Mouse (Mus musculus) cerebellum, adult (tissue): ENCODE measurements at regions not wholly inside any gene's neighbourhood (a gene's known extent, or its start where the extent isn't known, plus 50 kb on each side); places are given as distances from the start of the nearest gene placed in this dataset.
A peak's percentile ranks its signal among the peaks of the same experiment; 100 is the strongest.

Source experiments
- ATAC-seq: cut with Nextera tagmentation; 2 replicates; pipeline ENCODE4 v1.9.2; 2017; ENCODE audit warnings: mild to moderate bottlenecking, moderate library complexity, mixed read lengths; ENCODE audit not compliant: insufficient number of reproducible peaks, low FRiP score, low TSS enrichment

DNA sequence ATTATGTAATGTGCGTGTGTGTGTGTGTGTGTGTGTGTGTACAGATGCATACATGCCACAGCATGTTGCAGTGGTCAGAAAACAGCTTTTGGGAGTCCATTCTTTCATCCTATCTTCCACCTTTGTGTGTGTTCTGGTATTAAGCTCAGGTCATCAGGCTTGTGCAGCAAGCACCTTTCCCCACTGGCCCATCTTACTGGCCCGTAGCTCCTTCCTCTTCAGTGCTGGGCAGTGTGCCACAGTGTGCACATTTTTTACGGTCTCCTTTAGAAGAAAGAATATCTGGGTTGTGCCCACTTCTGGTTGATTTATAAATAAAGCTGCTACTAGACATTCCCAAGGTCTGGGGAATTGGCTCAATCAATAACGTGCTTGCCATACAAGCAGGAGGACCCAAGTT, 105.0 kb downstream of the Inhbb start:
- ATAC-seq = no peak

DNA sequence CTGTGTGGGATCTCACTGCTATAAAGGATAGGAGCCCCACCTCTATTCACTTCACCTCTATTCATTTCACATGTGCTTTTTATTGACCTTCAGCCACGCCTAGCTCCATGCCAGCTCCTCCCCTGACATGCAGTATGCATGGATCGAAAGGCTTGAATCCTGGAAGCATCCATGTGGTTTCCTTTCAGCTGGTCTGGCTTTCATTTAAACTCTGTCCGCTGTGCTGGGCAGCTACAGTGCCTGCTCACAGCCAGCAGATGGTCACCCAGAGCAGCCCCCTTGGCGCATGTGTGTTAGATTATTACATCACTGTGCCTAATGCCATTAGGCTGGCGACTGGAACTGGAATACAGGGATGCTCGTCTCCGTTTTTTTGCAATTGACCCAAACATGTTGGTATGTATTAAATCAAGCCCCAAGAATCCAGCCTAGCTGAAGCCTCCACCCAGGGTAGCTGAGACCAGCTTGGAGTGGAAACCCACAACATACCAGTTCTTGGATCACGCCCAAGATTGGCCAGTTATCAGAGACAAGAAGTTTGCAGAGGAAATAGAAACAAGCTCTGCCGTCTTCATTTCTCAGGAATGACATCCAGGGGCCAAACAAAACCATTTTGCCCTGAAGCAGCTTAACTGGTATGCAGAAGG, 113.2 kb downstream of the Inhbb start:
- 0 out of 2 replicates have a peak, but pooled peaks have one; percentile 26 for ATAC-seq

DNA sequence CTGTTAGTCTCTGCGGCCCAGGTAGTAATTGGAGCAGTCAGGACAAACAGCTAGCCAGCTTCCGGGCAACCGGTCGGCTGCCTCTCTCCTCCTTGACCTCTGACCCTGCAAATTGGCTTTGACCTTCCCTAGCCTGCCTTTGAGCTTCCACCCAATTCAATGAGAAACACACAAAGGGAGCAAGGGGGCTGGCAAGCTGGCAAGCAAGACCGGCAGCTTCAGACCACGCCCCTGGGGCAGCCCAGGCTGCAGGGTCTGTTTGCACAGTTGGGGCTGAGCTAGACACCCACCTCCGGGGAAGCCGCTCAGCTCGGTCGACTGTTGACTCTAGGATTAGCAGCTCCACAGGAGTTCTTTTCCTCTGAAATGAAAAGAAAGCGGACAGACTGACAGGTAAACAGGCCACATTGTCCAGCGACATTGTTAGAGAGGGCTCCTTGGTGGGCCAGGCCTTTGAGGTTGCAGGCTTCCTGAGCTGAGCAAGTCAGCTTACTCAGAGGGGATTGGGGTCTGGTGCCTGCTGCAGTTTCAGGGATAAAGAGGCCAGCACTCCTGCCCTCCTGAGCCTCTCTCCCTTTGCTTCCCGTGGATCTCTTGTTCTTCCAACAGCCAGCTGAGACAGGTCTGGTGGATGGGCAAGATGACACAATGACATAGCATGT, 116.6 kb downstream of the Inhbb start:
- no peak for ATAC-seq

GRCm38 (mm10) chr1:119304470-119304980, 117.5 kb downstream of the Inhbb start:
- no peak for ATAC-seq

DNA sequence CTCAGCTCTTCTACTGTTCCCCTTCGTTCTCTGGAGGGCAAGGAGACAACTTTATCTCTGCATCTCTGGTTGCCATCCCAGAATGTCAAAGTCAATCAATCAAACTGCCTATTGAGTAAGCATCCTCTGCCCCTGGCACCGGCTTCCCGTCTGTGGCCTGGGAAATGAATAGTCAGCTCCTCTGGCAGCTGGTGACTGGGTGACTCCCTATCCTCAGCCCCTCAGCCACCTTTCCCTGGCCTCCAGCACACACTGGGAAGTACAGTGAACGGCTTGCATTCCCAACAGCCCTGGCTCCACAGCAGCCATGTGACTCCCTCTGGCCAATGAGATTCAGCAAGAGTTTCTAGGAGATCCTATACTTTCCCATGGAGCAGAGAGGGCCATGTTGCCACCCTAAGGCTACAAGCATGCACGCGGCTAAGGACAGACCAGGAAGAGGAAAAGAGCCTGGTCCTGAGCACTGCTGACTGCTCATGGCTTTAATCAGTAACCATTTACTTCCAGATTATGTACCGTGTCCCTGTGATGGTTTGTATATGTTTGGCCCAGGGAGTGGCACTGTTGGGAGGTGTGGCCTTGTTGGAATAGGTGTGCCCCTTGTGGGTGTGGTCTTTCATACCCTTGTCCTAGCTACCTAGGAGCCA, 119.6 kb downstream of the Inhbb start:
- ATAC-seq = no peak

GRCm38 (mm10) chr1:119301931-119302330, 120.1 kb downstream of the Inhbb start:
- no peak for ATAC-seq

DNA sequence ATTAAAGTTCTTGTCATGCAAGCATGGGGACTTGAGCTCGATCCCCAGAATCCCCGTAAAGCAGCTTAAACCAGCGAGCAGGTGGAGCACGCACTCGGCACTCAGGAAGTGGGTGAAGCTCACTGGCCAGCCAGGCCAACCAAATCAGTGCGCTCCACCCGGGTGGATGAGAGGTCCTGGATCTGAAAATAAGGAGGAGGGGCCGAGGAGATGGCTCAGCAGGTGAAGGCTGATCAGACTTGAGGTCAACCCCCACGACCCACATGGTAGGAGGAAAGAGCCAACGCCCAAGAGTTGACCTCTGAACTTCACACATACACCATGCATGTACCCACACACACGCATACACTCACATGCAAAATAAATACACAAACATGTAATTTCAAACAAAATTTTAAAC, 120.8 kb downstream of the Inhbb start:
- no peak for ATAC-seq

DNA sequence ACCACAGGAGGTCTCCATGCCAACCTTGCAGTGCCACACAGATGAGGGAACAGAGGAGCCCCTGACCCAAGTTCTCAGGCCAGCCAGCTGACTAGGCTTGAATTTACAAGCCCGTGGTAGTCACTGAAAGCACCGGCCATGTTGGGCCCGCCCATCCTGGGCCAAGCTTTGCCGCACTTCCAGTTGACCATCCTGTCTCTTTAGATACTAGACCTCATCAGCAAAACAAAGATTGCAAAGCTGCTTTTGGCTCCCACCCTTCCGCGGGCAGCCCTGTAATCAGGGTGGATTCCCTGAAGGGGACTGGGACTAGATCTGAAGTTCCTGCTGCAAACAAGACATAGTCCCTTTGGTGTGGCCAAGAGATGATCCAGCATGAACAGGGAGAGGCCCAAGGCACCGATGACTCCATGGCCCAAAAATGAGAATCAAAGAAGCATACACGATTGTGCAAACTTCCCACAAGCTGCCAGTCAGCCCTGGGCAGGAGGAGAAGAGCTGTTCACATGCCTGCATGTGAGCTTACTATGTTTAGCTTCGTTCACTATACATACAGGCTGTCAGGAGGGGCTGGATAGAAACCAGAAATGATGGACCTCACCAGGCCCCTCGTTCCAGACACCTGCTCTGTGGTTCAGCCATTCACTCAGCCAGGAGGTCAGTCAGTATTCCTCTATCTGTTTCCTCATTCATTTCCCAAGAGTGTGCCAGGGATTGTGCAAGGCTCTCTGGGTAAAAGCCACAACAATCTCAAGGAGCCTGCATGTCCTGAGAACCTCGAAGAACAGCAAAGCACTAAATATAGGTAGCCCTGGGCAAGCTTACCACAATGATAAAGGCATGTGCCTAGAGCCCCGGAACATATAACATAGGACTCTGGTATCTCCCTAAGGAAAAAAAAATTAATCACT, 122.0 kb downstream of the Inhbb start:
- ATAC-seq = no peak

DNA sequence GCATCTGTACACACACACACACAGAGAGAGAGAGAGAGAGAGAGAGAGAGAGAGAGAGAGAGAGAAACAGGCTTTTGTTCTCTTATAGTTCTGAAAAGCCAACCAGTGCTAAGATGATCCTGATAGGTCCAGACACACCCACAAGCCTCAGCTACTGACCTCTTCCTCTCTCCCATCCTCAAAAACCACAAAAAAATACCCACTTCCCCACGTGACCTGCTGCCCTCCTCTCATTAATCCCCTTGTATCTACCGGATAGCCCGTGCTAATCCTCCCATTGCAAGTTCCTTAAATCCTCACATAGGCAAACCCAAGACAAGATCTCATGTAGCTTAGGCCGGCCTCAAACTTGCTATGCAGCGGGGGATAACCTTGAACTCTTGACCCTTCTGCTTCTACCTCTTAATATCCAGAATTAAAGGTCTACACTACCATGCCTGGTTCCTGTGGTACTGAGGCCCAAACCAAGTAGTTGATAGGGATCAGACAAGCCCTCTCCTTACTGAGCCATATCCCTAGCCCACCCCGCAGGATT, 123.3 kb downstream of the Inhbb start:
- no peak for ATAC-seq

GRCm38 (mm10) chr1:119295121-119295520, 126.9 kb downstream of the Inhbb start:
- no peak for ATAC-seq

GRCm38 (mm10) chr1:119293839-119294238, 128.2 kb downstream of the Inhbb start:
- no peak for ATAC-seq

DNA sequence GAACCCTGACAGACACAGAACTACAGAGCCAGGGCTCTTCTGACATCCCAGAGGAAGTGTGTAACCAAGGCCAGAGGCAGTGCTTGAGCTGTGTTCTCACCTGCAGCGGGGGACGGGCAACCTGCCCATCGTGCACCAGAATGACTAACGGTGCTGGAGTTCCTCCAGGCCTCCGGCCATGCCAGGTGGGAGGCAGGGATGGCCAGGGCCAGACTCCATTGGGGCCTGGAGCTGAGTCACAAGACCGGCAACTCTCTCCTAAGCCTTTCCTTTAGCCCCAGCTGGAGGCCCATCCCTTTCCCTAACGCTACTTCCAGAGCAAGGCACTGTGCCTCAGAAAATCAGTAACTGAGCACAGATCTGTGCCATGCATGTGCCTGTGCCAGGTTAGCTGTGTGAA, 129.8 kb downstream of the Inhbb start:
- ATAC-seq = peak; percentile 91

GRCm38 (mm10) chr1:119290165-119290916, 131.7 kb downstream of the Inhbb start:
- no peak for ATAC-seq

- ATAC-seq = no peak
Observed at GRCm38 (mm10) chr1:119289516-119290164, 132.4 kb downstream of the Inhbb start.

DNA sequence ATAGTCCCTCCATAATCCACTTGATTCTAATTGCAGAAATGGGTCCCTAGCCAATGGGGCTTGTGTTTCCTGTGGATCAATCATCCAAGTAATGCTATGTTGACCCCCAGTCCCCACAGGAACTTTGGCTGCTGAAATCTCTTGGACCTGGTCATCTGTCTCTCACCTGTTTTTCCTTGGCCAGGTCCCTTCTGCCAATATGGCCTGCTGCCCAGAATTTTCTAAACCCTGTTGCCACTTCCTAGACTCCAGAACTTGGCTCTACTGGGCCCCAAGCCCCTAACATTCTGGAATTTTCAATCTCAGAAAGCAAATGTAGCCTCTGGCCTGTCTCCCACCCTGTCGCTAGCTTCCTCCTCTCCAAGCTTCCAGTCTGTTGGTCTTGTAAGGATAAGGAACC, 139.6 kb downstream of the Inhbb start:
- ATAC-seq = no peak

- no peak for ATAC-seq
Observed at GRCm38 (mm10) chr1:119279261-119279660, 142.8 kb downstream of the Inhbb start.

DNA sequence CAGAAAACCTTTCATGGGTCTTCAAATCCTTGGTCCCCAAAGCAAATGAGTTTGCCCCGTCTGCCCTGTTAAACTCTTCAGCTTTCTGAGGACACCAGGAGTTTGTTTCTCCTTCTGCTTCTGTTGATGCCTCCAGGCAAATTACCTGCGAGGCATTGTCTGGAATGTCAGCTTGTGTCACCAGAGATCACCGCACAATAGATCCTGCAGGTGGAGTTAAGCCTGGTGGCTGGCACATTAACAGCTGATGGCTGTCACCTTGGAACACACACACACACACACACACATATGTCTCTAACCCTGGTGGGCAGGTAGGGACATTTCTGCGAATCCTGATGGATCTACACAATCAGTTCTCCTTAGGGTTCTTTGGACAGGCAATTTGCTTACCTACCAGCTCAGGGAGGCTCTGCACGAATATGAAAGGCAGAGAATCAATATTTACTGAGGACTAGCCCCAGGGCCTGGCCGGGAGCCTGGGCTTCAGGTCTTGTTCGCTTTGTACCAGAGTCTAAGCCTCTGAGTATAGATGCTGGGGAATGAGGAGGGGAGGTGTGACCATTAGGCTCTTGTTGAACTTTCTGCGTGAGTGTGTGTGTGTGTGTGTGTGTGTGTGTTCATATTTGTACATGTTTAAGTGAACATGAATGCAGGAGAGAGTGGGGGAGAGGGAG, 143.4 kb downstream of the Inhbb start:
- ATAC-seq = no peak

GRCm38 (mm10) chr1:119277990-119278389, 144.1 kb downstream of the Inhbb start:
- no peak for ATAC-seq
